Mouse (Mus musculus): Measurements from ENCODE around the gene Gm20517.

DNA sequence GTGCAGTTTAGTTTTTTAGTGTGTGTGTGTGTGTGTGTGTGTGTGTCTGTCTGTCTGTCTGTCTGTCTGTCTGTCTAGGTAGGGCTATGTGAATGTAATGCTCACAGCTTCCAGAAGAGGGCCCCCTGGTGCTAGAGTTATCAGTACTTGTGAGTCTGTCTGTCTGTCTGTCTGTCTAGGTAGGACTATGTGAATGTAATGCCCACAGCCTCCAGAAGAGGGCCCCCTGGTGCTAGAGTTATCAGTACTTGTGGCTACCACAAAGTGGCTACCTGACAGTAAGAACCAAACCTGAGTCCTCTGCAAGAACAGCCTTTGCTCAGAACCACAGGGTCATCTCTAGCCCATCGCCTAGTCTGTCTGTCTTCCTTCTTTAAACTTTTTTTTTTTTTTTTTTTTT is 35.3 kb downstream of the Gm20517 start:
- peak; percentile 83 for TF ChIP-seq CTCF (IDR thresholded peaks at IDR 0.05; ENCODE audit: low read depth)
- TF ChIP-seq EP300 (optimal IDR thresholded peaks at IDR 0.05): no peak

All from stomach, postnatal 0 days (tissue).